Mouse (Mus musculus) G1E (cell line): Measurements from ENCODE around the gene Khsrp. TPM values are rescaled to one million over a fixed set of nuclear protein-coding genes. Genes with fewer than 3 reads are reported as not detected.

Experiments used
- ATAC-seq: 2 replicates; pipeline ENCODE4 v1.8.0; 2016; ENCODE audit warnings: mild to moderate bottlenecking; ENCODE audit not compliant: insufficient number of reproducible peaks, poor library complexity, low FRiP score, severe bottlenecking; ENCODE audit errors: extremely low read depth
- DNase-seq: peaks from one replicate; pipeline ENCODE4 v3.0.0; 2012; ENCODE audit warnings: low spot score
- H3K27me3 ChIP-seq: 2 replicates; pipeline ENCODE4 v1.6.1; 2012; ENCODE audit warnings: mild to moderate bottlenecking, low read length, inconsistent platforms; ENCODE audit not compliant: insufficient read depth
- H3K36me3 ChIP-seq: replicated peaks from 2 replicates; pipeline ENCODE3; 2012; ENCODE audit warnings: mild to moderate bottlenecking, inconsistent platforms
- H3K4me1 ChIP-seq: 2 replicates; pipeline ENCODE4 v1.6.1; 2012; ENCODE audit warnings: low read depth, low read length, inconsistent platforms, mixed read lengths; ENCODE audit not compliant: insufficient read depth
- H3K4me3 ChIP-seq: 2 replicates; pipeline ENCODE4 v1.5.1; 2012; ENCODE audit warnings: low read depth, mild to moderate bottlenecking, inconsistent platforms, low read length, moderate library complexity, mixed read lengths
- H3K9me3 ChIP-seq: replicated peaks from 2 replicates; pipeline ENCODE4 v1.6.1; 2012; ENCODE audit warnings: inconsistent platforms
- CTCF ChIP-seq: IDR thresholded peaks from 2 replicates; pipeline ENCODE4 v1.5.1; 2012; ENCODE audit warnings: low read depth, low read length, inconsistent platforms, mixed read lengths
- GATA1 ChIP-seq: IDR thresholded peaks from 2 replicates; pipeline ENCODE4 v1.6.1; 2012; ENCODE audit warnings: borderline replicate concordance, low read length, inconsistent platforms, mixed read lengths
- GATA2 ChIP-seq: IDR thresholded peaks from 2 replicates; pipeline ENCODE4 v1.6.1; 2012; ENCODE audit warnings: low read depth, low read length, inconsistent platforms, borderline replicate concordance
- POLR2AphosphoS5 ChIP-seq: IDR thresholded peaks from 2 replicates; pipeline ENCODE4 v1.6.1; 2012; ENCODE audit warnings: low read depth, low read length, inconsistent platforms; ENCODE audit not compliant: insufficient replicate concordance
- TAL1 ChIP-seq: conservative IDR thresholded peaks from 2 replicates; pipeline ENCODE4 v1.6.1; 2012; ENCODE audit warnings: low read depth, low read length, inconsistent platforms, mixed read lengths
- polyA plus RNA-seq: library from polyadenylated mRNA; stranded (reverse); fragments of >175 nt; gene quantifications from 2 replicates; pipeline ENCODE4 v1.2.3, GENCODE M21; 2012
- total RNA-seq, 2 experiments: library from RNA; stranded (forward) in 1 of 2; stranded (reverse) in 1 of 2; fragments of 200-1000 nt in 1 of 2; fragments of >200 nt in 1 of 2; fragmentation: Nextera tagmentation in 1 of 2; gene quantifications; 2 replicates each; pipeline ENCODE4 v1.2.3; 2014 to 2017

Gene Khsrp
- total RNA-seq (2014; fragmentation: Nextera tagmentation), result 296 and 302 TPM in 2 replicates
- 59.0 and 63.6 TPM in 2 replicates for total RNA-seq (2017)
- 282 and 302 TPM in 2 replicates for polyA plus RNA-seq

DNA sequence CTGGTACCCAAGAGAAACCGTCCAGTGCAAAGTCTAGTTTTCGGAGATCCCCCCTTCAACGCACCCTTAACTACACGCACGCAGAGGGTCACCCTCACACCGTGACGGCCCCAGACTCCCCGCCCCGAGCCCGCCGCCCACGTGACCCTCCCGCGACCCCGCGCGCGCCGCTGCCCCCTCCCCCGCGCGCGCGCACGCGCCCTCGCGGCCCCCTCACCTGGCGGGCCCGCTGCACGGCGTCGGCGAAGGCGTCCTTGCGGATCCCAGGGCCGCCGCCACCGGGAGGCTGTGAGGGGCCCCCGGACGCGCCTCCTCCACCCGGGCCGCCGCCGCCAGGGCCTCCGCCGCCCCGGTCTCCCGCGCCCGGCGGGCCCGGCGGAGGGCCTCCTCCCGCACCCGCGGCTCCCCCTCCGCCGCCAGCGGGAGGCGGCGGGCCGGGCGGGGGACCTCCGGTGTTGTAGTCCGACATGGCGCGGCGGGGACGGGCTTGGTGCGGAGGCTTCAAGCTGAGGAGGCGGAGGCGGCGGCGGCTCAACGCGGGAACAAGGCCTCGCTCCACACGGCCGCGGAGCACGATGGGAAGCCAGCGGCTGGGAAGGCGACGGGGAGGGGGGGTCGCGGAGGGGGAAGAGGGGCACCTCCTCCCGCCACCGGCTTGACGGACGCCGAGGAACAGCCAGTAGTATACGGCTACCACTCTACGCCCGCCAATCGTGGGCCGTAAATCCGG is at the start of gene Khsrp:
Gene Khsrp, minus strand, starts transcription at position 592 of the 730 bp plus-strand sequence.
- H3K9me3 ChIP-seq, result no peaks in the 10 kb centered on the region
- H3K4me1 ChIP-seq, result peaks cover 54% of the 10 kb centered on the region
- ATAC-seq, result no peak
- TF ChIP-seq GATA2 (no peak), POLR2AphosphoS5 (no peak)
- H3K4me3 ChIP-seq, result peak within 1 kb of the TSS; percentile 87
- DNase-seq, result peak; percentile 60
- H3K27me3 ChIP-seq, result peaks cover 3% of the 10 kb centered on the region
- H3K36me3 ChIP-seq, result peaks cover 40% of the 10 kb centered on the region

DNA sequence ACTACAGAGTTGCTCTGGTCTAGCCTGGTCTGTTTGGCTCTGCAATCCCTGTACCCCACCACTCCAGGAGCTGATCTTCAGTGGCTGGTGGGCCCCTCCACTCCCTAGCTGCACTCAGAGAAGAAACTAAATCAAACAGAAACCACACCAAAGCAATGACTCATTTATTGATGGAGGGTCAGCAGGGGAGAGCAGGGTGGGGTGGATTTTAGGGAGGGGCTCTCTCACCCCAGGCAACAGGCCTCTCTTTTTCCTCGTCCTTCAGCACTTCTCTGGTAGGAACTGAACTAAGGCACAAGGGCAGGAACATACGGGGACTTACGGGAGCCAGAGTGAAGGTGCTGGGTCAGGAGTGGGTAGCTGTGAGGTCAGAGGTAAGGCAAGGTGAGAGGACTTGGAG is 48.6 kb upstream of the Khsrp start:
- no peak overlapping the region for H3K4me3 ChIP-seq
- H3K36me3 ChIP-seq, result peaks cover 23% of the 10 kb centered on the region
- no peaks in the 10 kb centered on the region for H3K9me3 ChIP-seq
- DNase-seq (no peak), ATAC-seq (no peak)
- no peak for TF ChIP-seq CTCF
- no peak for TF ChIP-seq GATA2
- TF ChIP-seq POLR2AphosphoS5, result no peak
- TF ChIP-seq TAL1, result no peak
- no peak for TF ChIP-seq GATA1
- H3K27me3 ChIP-seq, result peaks cover 38% of the 10 kb centered on the region
- peaks cover 51% of the 10 kb centered on the region for H3K4me1 ChIP-seq

DNA sequence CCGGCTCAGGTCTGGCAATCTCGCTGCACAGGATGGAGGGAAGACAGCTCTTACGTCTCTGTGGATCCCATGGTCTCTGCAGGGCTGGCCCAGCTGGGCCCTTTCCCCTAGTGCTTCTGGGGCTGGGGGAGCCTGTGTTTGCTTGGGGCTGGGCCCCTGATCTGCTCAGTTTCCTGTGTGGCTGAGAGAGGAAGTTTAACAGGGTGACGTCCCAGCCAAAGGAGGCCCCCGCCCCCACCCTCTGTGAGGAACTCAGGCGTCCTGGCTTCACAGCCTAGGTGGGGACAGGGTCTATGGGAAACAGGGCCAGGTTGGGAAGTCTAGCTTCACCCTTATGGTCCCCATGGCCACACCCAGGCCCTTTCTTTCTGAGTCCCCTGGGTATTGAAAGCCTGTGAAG is 47.0 kb upstream of the Khsrp start, which contains the start of gene Dennd1c:
Gene Dennd1c, minus strand, starts transcription at position 179 of the 400 bp plus-strand sequence.
- H3K4me3 ChIP-seq, result peak within 1 kb of the TSS; percentile 69
- H3K36me3 ChIP-seq, result peaks cover 34% of the 10 kb centered on the region
- no peaks in the 10 kb centered on the region for H3K9me3 ChIP-seq
- peaks cover 53% of the 10 kb centered on the region for H3K4me1 ChIP-seq
- TF ChIP-seq POLR2AphosphoS5 (no peak), CTCF (no peak), TAL1 (no peak), GATA1 (no peak), GATA2 (no peak)
- ATAC-seq (peak; percentile 77), DNase-seq (peak; percentile 71)
- H3K27me3 ChIP-seq, result peaks cover 26% of the 10 kb centered on the region

- Histone ChIP-seq H3K4me1 (peaks cover 53% of the 10 kb centered on the region), H3K36me3 (peaks cover 40% of the 10 kb centered on the region), H3K4me3 (no peak overlapping the region; the same call in 1 of the 2 replicates), H3K9me3 (no peaks in the 10 kb centered on the region), H3K27me3 (peaks cover 21% of the 10 kb centered on the region; the same call in 1 of the 2 replicates)
- DNase-seq (no peak), ATAC-seq (no peak)
- no peak for TF ChIP-seq CTCF
- TF ChIP-seq GATA2, result no peak
- TF ChIP-seq TAL1, result no peak
- TF ChIP-seq GATA1, result no peak
- TF ChIP-seq POLR2AphosphoS5, result no peak
Observed at GRCm38 (mm10) chr17:57076916-57077315, 45.6 kb upstream of the Khsrp start.

DNA sequence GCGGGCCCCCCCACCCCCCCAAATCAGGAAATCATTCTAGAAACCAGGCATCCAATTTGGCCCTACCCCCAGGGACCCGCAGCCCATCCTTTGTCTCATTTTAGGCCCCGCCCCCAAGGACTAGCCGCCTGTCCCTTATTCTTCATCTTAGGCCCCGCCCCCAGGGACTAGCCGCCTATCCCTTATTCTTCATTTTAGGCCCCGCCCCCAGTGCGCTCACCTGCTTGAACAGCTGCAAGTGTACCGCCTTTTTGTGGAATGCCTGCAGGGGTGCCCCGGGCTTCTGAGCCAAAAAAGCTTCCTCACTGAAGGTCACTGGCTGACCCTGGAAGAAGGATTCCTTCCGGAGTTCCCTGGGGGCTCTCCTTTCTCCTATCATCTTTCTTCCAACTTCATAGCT is 39.4 kb upstream of the Khsrp start:
- TF ChIP-seq GATA1, result no peak
- TF ChIP-seq POLR2AphosphoS5, result no peak
- no peak for TF ChIP-seq TAL1
- TF ChIP-seq CTCF, result no peak
- TF ChIP-seq GATA2, result no peak
- Histone ChIP-seq H3K36me3 (peaks cover 45% of the 10 kb centered on the region), H3K27me3 (peaks cover 15% of the 10 kb centered on the region), H3K4me3 (no peak overlapping the region), H3K4me1 (peaks cover 16% of the 10 kb centered on the region), H3K9me3 (no peaks in the 10 kb centered on the region)
- DNase-seq (no peak), ATAC-seq (no peak)

DNA sequence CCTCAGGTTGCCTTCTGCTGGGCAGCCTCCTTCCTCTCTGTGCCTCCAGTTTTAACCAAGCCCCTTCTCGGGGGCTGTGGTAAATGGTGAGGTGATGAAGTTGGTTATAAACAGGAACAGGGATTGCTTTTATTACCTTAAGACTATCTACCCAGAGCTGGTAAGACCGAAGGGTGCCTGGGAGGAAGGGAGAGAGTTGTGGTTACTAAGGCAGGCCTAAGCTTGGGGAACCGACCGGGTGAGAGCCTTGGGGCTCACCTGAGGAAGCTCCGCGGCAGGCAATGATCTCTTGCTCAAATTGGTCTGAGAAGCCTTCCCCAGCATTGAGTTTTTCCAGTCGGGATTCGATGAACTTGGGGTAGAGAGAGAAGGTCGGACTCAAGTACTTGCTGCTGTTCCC is 39.0 kb upstream of the Khsrp start:
- TF ChIP-seq TAL1 (no peak), CTCF (no peak), POLR2AphosphoS5 (no peak), GATA1 (no peak), GATA2 (no peak)
- ATAC-seq (no peak), DNase-seq (no peak)
- Histone ChIP-seq H3K4me1 (peaks cover 20% of the 10 kb centered on the region), H3K36me3 (peaks cover 44% of the 10 kb centered on the region), H3K4me3 (no peak overlapping the region), H3K9me3 (no peaks in the 10 kb centered on the region), H3K27me3 (peaks cover 18% of the 10 kb centered on the region)
